Mouse (Mus musculus) CH12.LX (cell line): ENCODE results near the gene Tex12. TPM values are rescaled to one million over a fixed set of nuclear protein-coding genes. Genes with fewer than 3 reads are reported as not detected.
A peak's percentile ranks its signal among the peaks of the same experiment; 100 is the strongest.

Experiments used
- DNase-seq: peaks from one replicate; pipeline ENCODE4 v3.0.0-alpha.2; 2013; ENCODE audit errors: extremely low read depth
- H3K27ac ChIP-seq: 2 replicates; pipeline ENCODE4 v1.5.1; 2012; ENCODE audit warnings: low read depth, mild to moderate bottlenecking, control low read depth, moderate library complexity; ENCODE audit not compliant: insufficient read depth
- H3K27me3 ChIP-seq: replicated peaks from 2 replicates; pipeline ENCODE3; 2012; ENCODE audit warnings: inconsistent platforms
- H3K36me3 ChIP-seq, 2 experiments: replicated peaks in 1 of 2; 2 replicates each; pipeline versions ENCODE3 to v1.6.1; 2012; ENCODE audit warnings: inconsistent platforms in 1 of 2, low read length in 1 of 2, mild to moderate bottlenecking in 1 of 2, mixed read lengths in 1 of 2, moderate library complexity in 1 of 2; ENCODE audit not compliant: control insufficient read depth in 1 of 2, insufficient read depth in 1 of 2
- H3K4me1 ChIP-seq, 2 experiments: 2 replicates each; pipeline ENCODE4 v1.6.1; 2012; ENCODE audit warnings: inconsistent platforms in 1 of 2, moderate library complexity in 1 of 2; ENCODE audit not compliant: insufficient read depth in 2 of 2, control insufficient read depth in 1 of 2
- H3K4me2 ChIP-seq: 2 replicates; pipeline ENCODE4 v1.6.1; 2012; ENCODE audit warnings: low read depth, mild to moderate bottlenecking, control low read depth; ENCODE audit not compliant: poor library complexity, insufficient read depth, severe bottlenecking
- H3K4me3 ChIP-seq, 3 experiments: fragments of 150-350 bp in 1 of 3; sonication (generic) in 1 of 3; replicated peaks in 1 of 3; 2 replicates each; pipeline versions ENCODE3 to v1.5.1; 2011 to 2012; ENCODE audit warnings: low read depth in 2 of 3, low read length in 2 of 3, mild to moderate bottlenecking in 2 of 3, moderate library complexity in 2 of 3, control low read depth in 1 of 3, improper control_type of control experiment in 1 of 3, inconsistent platforms in 1 of 3, mixed read lengths in 1 of 3; ENCODE audit not compliant: poor library complexity in 1 of 3
- H3K79me2 ChIP-seq: replicated peaks from 2 replicates; pipeline ENCODE4 v1.6.1; 2012; ENCODE audit warnings: mild to moderate bottlenecking, moderate library complexity; ENCODE audit not compliant: control insufficient read depth, poor library complexity, insufficient read depth, severe bottlenecking; ENCODE audit errors: extremely low read depth
- H3K9ac ChIP-seq: 2 replicates; pipeline ENCODE4 v1.6.1; 2012; ENCODE audit warnings: low read depth, mild to moderate bottlenecking, control low read depth, moderate library complexity; ENCODE audit not compliant: insufficient read depth
- H3K9me3 ChIP-seq: replicated peaks from 2 replicates; pipeline ENCODE3; 2012; ENCODE audit warnings: low read length, inconsistent platforms, mixed read lengths
- BHLHE40 ChIP-seq: IDR thresholded peaks from 2 replicates; pipeline ENCODE4 v1.6.1; 2011; ENCODE audit warnings: mild to moderate bottlenecking, low read depth, low read length, improper control_type of control experiment
- CHD2 ChIP-seq: IDR thresholded peaks from 2 replicates; pipeline ENCODE4 v1.6.1; 2011; ENCODE audit warnings: low read length, improper control_type of control experiment
- CTCF ChIP-seq, 2 experiments: IDR thresholded peaks in 1 of 2; conservative IDR thresholded peaks in 1 of 2; 2 replicates each; pipeline ENCODE4 v1.5.1; 2011 to 2012; ENCODE audit warnings: low read depth in 2 of 2, low read length in 2 of 2, improper control_type of control experiment in 1 of 2, inconsistent platforms in 1 of 2, mild to moderate bottlenecking in 1 of 2, moderate library complexity in 1 of 2
- E2F4 ChIP-seq: IDR thresholded peaks from 2 replicates; pipeline ENCODE4 v1.6.1; 2011; ENCODE audit warnings: low read depth, low read length, improper control_type of control experiment; ENCODE audit not compliant: insufficient replicate concordance
- ELF1 ChIP-seq: IDR thresholded peaks from 2 replicates; pipeline ENCODE4 v1.6.1; 2014; ENCODE audit warnings: low read depth, mild to moderate bottlenecking, inconsistent platforms, low read length, improper control_type of control experiment
- GABPA ChIP-seq: IDR thresholded peaks from 2 replicates; pipeline ENCODE4 v1.6.1; 2012; ENCODE audit warnings: low read depth, low read length, improper control_type of control experiment, inconsistent platforms; ENCODE audit not compliant: insufficient replicate concordance
- HCFC1 ChIP-seq: IDR thresholded peaks from 2 replicates; pipeline ENCODE4 v1.6.1; 2012; ENCODE audit warnings: low read depth, mild to moderate bottlenecking, inconsistent platforms, low read length, improper control_type of control experiment
- JUND ChIP-seq: conservative IDR thresholded peaks from 2 replicates; pipeline ENCODE4 v1.6.1; 2011; ENCODE audit warnings: low read depth, low read length, improper control_type of control experiment
- MAFK ChIP-seq: IDR thresholded peaks from 2 replicates; pipeline ENCODE4 v1.6.1; 2011; ENCODE audit warnings: low read length, improper control_type of control experiment; ENCODE audit not compliant: insufficient replicate concordance
- MAX ChIP-seq: IDR thresholded peaks from 2 replicates; pipeline ENCODE4 v1.6.1; 2011; ENCODE audit warnings: low read length, improper control_type of control experiment
- MAZ ChIP-seq: IDR thresholded peaks from 2 replicates; pipeline ENCODE4 v1.6.1; 2012; ENCODE audit warnings: low read depth, mild to moderate bottlenecking, inconsistent platforms, low read length, improper control_type of control experiment, moderate library complexity
- MEF2A ChIP-seq: IDR thresholded peaks from 2 replicates; pipeline ENCODE4 v1.6.1; 2014; ENCODE audit warnings: low read depth, mild to moderate bottlenecking, inconsistent platforms, low read length, improper control_type of control experiment, borderline replicate concordance
- MXI1 ChIP-seq: IDR thresholded peaks from 2 replicates; pipeline ENCODE4 v1.6.1; 2011; ENCODE audit warnings: mild to moderate bottlenecking, low read depth, low read length, improper control_type of control experiment
- MYC ChIP-seq: IDR thresholded peaks from 2 replicates; pipeline ENCODE4 v1.6.1; 2011; ENCODE audit warnings: low read depth, mild to moderate bottlenecking, improper control_type of control experiment, low read length
- NELFE ChIP-seq: IDR thresholded peaks from 2 replicates; pipeline ENCODE4 v1.6.1; 2011; ENCODE audit warnings: low read depth, low read length, improper control_type of control experiment
- NRF1 ChIP-seq: IDR thresholded peaks from 2 replicates; pipeline ENCODE4 v1.6.1; 2014; ENCODE audit warnings: low read depth, mild to moderate bottlenecking, inconsistent platforms, low read length, improper control_type of control experiment, moderate library complexity
- PAX5 ChIP-seq: IDR thresholded peaks from 2 replicates; pipeline ENCODE4 v1.6.1; 2012; ENCODE audit warnings: low read length, inconsistent platforms, mixed read lengths
- POLR2A ChIP-seq: IDR thresholded peaks from 2 replicates; pipeline ENCODE4 v1.6.1; 2011; ENCODE audit warnings: low read depth, mild to moderate bottlenecking, improper control_type of control experiment, low read length
- POLR2AphosphoS2 ChIP-seq: IDR thresholded peaks from 2 replicates; pipeline ENCODE4 v1.6.1; 2011; ENCODE audit warnings: low read depth, low read length, improper control_type of control experiment
- RAD21 ChIP-seq: IDR thresholded peaks from 2 replicates; pipeline ENCODE4 v1.6.1; 2011; ENCODE audit warnings: low read depth, mild to moderate bottlenecking, low read length, improper control_type of control experiment, moderate library complexity
- SIN3A ChIP-seq: IDR thresholded peaks from 2 replicates; pipeline ENCODE4 v1.6.1; 2012; ENCODE audit warnings: low read length, improper control_type of control experiment, inconsistent platforms
- SMC3 ChIP-seq: IDR thresholded peaks from 2 replicates; pipeline ENCODE4 v1.6.1; 2011; ENCODE audit warnings: low read depth, low read length, improper control_type of control experiment
- TBP ChIP-seq: conservative IDR thresholded peaks from 2 replicates; pipeline ENCODE4 v1.6.1; 2011; ENCODE audit warnings: low read depth, low read length, improper control_type of control experiment
- TCF12 ChIP-seq: IDR thresholded peaks from 2 replicates; pipeline ENCODE4 v1.6.1; 2014; ENCODE audit warnings: low read depth, mild to moderate bottlenecking, inconsistent platforms, low read length, improper control_type of control experiment
- UBTF ChIP-seq: IDR thresholded peaks from 2 replicates; pipeline ENCODE4 v1.6.1; 2012; ENCODE audit warnings: low read depth, mild to moderate bottlenecking, inconsistent platforms, low read length, improper control_type of control experiment, moderate library complexity
- USF1 ChIP-seq: IDR thresholded peaks from 2 replicates; pipeline ENCODE4 v1.6.1; 2014; ENCODE audit warnings: low read depth, mild to moderate bottlenecking, inconsistent platforms, low read length, improper control_type of control experiment
- USF2 ChIP-seq: conservative IDR thresholded peaks from 2 replicates; pipeline ENCODE4 v1.6.1; 2011; ENCODE audit warnings: low read depth, low read length, improper control_type of control experiment
- ZC3H11A ChIP-seq: IDR thresholded peaks from 2 replicates; pipeline ENCODE4 v1.6.1; 2012; ENCODE audit warnings: low read depth, mild to moderate bottlenecking, inconsistent platforms, low read length, improper control_type of control experiment
- ZKSCAN1 ChIP-seq: IDR thresholded peaks from 2 replicates; pipeline ENCODE4 v1.6.1; 2012; ENCODE audit warnings: low read depth, inconsistent platforms, low read length, improper control_type of control experiment, borderline replicate concordance
- ZMIZ1 ChIP-seq: IDR thresholded peaks from 2 replicates; pipeline ENCODE4 v1.6.1; 2012; ENCODE audit warnings: low read depth, mild to moderate bottlenecking, inconsistent platforms, low read length, improper control_type of control experiment
- ZNF384 ChIP-seq: IDR thresholded peaks from 2 replicates; pipeline ENCODE4 v1.6.1; 2012; ENCODE audit warnings: low read depth, low read length, improper control_type of control experiment, inconsistent platforms
- dilution Hi-C: fragments of 300-500 bp; cut with MboI; formaldehyde crosslinking; loops from 2 replicates; pipeline ENCODE4 v1.14.3; 2020; ENCODE audit warnings: low sequenced_read_pairs; ENCODE audit not compliant: extremely low pct_unique_long_range_greater_than_20kb, extremely low pct_ligation_motif_present
- in situ Hi-C: fragments of 300-500 bp; cut with MboI; formaldehyde crosslinking; loops from 3 replicates; pipeline ENCODE4 v1.14.3; 2019; ENCODE audit warnings: low sequenced_read_pairs, low pct_ligation_motif_present, low pct_unique_long_range_greater_than_20kb, mixed read lengths
- polyA plus RNA-seq: library from polyadenylated mRNA; unstranded; fragments of >175 nt; gene quantifications from 2 replicates; pipeline ENCODE4 v1.2.1, GENCODE M21; 2012; ENCODE audit warnings: low read depth; ENCODE audit not compliant: insufficient read length
- total RNA-seq, 2 experiments: library from RNA; depleted of rRNA; stranded (reverse); fragments of 300-350 nt in 1 of 2; fragments of >200 nt in 1 of 2; gene quantifications; 2 replicates each; pipeline ENCODE4 v1.2.3; 2012 to 2014

The Tex12 gene
- total and polyA plus RNA-seq, 3 experiments = not detected

DNA sequence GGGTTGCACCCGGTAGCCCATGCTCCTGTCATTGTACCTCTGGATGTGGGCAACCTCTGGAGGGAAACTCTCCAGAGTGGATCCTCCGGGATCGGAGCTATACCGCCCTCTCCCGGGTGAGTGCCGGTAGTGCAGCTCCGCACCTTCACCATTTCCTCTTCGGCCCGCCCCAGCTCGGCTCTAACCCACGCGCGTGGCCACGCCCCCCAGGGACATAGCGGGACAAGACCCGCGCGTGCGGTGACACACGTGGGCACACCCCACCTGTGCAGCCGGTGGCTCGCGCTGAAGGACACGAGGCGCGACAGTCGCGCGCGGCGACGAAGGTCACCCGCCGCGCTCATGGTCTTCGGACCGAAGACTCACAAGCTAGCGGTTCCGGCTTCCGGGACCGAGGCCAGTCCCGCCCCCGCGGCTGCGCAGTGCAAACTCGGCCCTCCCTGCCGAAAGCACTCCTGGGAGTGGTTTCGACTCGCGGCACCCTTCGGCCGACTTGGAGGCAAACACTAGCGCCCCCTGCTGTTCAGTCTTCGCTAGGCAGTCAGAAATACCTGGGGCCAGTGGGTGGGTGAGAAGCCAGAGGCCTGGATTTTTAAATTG, 32.7 kb downstream of the Tex12 start, which contains the start of gene Pts:
Gene Pts (minus strand): TSS at position 432 of the 600 bp plus-strand sequence.
- Histone ChIP-seq H3K4me3 (peak within 1 kb of the TSS; percentile 54 to 97 (median 80)), H3K4me2 (peak within 1 kb of the TSS; percentile 66), H3K9ac (peak within 1 kb of the TSS; percentile 85), H3K9me3 (no peaks in the 10 kb centered on the region), H3K79me2 (no peaks in the 10 kb centered on the region), H3K27ac (peak within 1 kb of the TSS; percentile 77), H3K36me3 (peaks cover 14 to 28% of the 10 kb centered on the region in 2 experiments), H3K27me3 (no peaks in the 10 kb centered on the region), H3K4me1 (peaks cover 15 to 57% of the 10 kb centered on the region in 2 experiments)
- TF ChIP-seq TCF12 (0 out of 2 replicates have a peak, but pooled peaks have one; percentile 33), MAFK (0 out of 2 replicates have a peak, but pooled peaks have one; percentile 23), UBTF (no peak), POLR2A (peak; percentile 97), E2F4 (no peak), ZKSCAN1 (no peak), USF1 (no peak; the same call in 1 of the 2 replicates), NRF1 (peak; percentile 98), ZNF384 (no peak), CHD2 (no peak), USF2 (no peak), BHLHE40 (peak; percentile 40), MYC (peak; percentile 60), ZMIZ1 (peak; percentile 75; the same call in 1 of the 2 replicates), TBP (0 out of 2 replicates have a peak, but pooled peaks have one; percentile 58), NELFE (peak; percentile 97), CTCF (conservative IDR thresholded peaks at IDR 0.05 in 1 of 2, IDR thresholded peaks at IDR 0.05 in 1 of 2; ENCODE audit: low read depth in 2 of 2, low read length in 2 of 2) (peak; percentile 62 to 92; a peak in 3 of 4 replicates), SMC3 (peak; percentile 86), POLR2AphosphoS2 (peak; percentile 77; the same call in 1 of the 2 replicates), ELF1 (peak; percentile 99), RAD21 (peak; percentile 72), SIN3A (peak; percentile 13; the same call in 1 of the 2 replicates), PAX5 (no peak), JUND (no peak; the same call in 1 of the 2 replicates), MAX (peak; percentile 77), MAZ (peak; percentile 48; the same call in 1 of the 2 replicates), MEF2A (no peak), HCFC1 (peak; percentile 81), MXI1 (peak; percentile 86), GABPA (no peak), ZC3H11A (no peak; the same call in 1 of the 2 replicates)
- peak; percentile 97 for DNase-seq
- dilution Hi-C loops = no loop called here
- in situ Hi-C loops = loop anchor here (5.0 to 25.0 kb wide), 3 partner anchors 61 to 991 kb away; no protein-coding TSS in a partner anchor
